Mouse (Mus musculus): ENCODE results near the gene Ttc24. TPM values are rescaled to one million over a fixed set of nuclear protein-coding genes. Genes with fewer than 3 reads are reported as not detected.

Gene Ttc24
- polyA plus RNA-seq, 1 experiment, result not detected

DNA sequence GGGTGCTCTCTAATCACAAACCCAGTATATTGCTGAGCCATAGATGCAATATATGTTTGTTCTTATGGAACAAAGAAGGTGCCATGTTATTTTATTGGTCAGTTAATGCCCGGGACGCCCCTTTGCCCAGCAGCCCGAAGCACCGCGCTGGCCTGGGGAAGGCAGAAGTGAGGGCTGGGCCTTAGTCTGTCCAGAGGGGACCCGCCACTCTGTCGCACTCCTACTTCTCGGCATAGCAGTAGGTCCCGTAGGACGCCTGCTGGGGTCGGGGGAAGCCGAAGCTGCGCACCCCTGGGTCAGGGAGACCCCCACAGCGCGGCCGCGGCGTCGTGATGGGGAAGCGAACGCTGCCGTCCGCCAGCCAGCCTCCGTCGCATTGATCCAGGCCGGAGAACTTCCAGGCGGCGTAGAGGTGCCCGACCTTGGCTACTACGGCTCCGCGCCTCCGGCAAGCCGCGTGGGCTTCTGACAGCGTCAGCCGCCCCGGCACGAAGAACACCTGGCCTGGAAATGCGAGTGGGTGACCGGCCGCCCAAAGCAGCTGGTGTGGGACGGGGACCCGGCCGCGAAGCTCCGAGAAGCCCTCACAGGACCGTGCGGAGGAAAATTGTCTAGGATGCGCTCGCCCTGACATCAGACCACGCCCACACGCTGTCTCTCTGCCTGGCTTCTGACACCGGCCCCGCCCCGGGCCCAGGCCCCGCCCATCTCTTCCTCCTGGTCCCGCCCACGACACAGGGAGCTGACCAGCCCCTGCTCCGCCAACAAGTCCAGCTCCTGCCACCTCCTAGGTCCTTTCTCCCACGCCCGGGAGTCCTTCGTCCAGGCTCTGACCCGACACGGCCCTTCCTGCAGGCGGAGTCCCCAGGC is 55.5 kb downstream of the Ttc24 start:
- DNase-seq (ENCODE audit: extremely low spot score in 1 of 2, low spot score in 1 of 2), result peak in 1 of 2 experiments; percentile 81

Other genes with a start within 250 kb of the Ttc24 start
- gene Sh2d2a, start 231.5 kb downstream of the Ttc24 start, polyA plus RNA-seq (2012; rRNA removed), result 0.02 and 0.06 TPM in 2 replicates
- 38.8 and 40.2 TPM in 2 replicates for gene Prcc, start 192.7 kb downstream of the Ttc24 start, polyA plus RNA-seq (2012; rRNA removed)
- gene Hdgf, start 172.0 kb downstream of the Ttc24 start, polyA plus RNA-seq (2012; rRNA removed), result 171 and 183 TPM in 2 replicates
- gene Mrpl24, start 158.8 kb downstream of the Ttc24 start, polyA plus RNA-seq (2012; rRNA removed), result 80.0 and 80.7 TPM in 2 replicates
- 12.9 and 13.9 TPM in 2 replicates for gene Isg20l2, start 148.0 kb downstream of the Ttc24 start, polyA plus RNA-seq (2012; rRNA removed)
- 42.4 and 46.4 TPM in 2 replicates for gene Rrnad1, start 147.6 kb downstream of the Ttc24 start, polyA plus RNA-seq (2012; rRNA removed)
- gene Crabp2, start 129.6 kb downstream of the Ttc24 start, polyA plus RNA-seq (2012; rRNA removed), result 9.2 and 11.0 TPM in 2 replicates
- 4.3 and 4.8 TPM in 2 replicates for gene Nes, start 107.2 kb downstream of the Ttc24 start, polyA plus RNA-seq (2012; rRNA removed)
- 359 and 380 TPM in 2 replicates for gene Bcan, start 78.1 kb downstream of the Ttc24 start, polyA plus RNA-seq (2012; rRNA removed)
- gene Hapln2, start 50.7 kb downstream of the Ttc24 start, polyA plus RNA-seq (2012; rRNA removed), result 28.5 and 39.4 TPM in 2 replicates
- 13.7 and 14.4 TPM in 2 replicates for gene Gpatch4, start 35.2 kb downstream of the Ttc24 start, polyA plus RNA-seq (2012; rRNA removed)
- gene Naxe, start 19.8 kb downstream of the Ttc24 start, polyA plus RNA-seq (2012; rRNA removed), result 79.5 and 90.3 TPM in 2 replicates
- gene Iqgap3, start 3.7 kb upstream of the Ttc24 start, polyA plus RNA-seq (2012; rRNA removed), result 0.64 and 0.74 TPM in 2 replicates
- gene Mef2d, start 64.1 kb upstream of the Ttc24 start, polyA plus RNA-seq (2012; rRNA removed), result 137 and 138 TPM in 2 replicates
- gene Rhbg, start 176.4 kb upstream of the Ttc24 start, polyA plus RNA-seq (2012; rRNA removed), result not detected in 2 replicates
- not detected in 2 replicates for gene Gm38392, start 208.9 kb upstream of the Ttc24 start, polyA plus RNA-seq (2012; rRNA removed)
- 4.2 and 5.1 TPM in 2 replicates for gene Tsacc, start 218.7 kb upstream of the Ttc24 start, polyA plus RNA-seq (2012; rRNA removed)
- gene Cct3, start 218.8 kb upstream of the Ttc24 start, polyA plus RNA-seq (2012; rRNA removed), result 141 and 157 TPM in 2 replicates
- 88.0 and 91.7 TPM in 2 replicates for gene Glmp, start 246.7 kb upstream of the Ttc24 start, polyA plus RNA-seq (2012; rRNA removed)

Data from frontal cortex, adult 2 months (tissue).